Mouse (Mus musculus): Measurements from ENCODE around the gene Rassf5.

DNA sequence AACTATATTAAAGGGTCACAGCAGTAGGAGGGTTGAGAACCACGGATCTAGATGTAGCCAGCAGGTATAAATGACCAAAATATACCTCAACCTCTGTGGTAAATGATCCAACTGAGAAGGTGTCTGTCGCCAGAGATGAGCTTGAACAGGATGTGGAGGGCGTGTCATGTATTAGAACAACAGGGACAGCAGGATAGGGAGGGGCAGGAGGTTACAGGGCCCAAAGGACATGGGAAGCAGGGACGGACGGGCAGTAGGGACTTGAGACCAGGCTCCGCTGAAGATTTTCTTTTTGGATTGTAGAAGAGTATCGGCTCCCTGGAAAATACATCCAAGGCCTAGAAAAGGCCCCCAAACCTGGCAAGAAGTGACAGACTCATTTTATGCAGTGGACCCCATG is 72.1 kb downstream of the Rassf5 start:
- TF ChIP-seq CTCF (IDR thresholded peaks at IDR 0.05; ENCODE audit: insufficient read depth, low read depth, low read length) (no peak), POLR2A (IDR thresholded peaks at IDR 0.05; ENCODE audit: insufficient read depth, low read depth, low read length) (no peak)
